16 mouse cellular contexts compared by ENCODE assay signal in the genomic region with DNA sequence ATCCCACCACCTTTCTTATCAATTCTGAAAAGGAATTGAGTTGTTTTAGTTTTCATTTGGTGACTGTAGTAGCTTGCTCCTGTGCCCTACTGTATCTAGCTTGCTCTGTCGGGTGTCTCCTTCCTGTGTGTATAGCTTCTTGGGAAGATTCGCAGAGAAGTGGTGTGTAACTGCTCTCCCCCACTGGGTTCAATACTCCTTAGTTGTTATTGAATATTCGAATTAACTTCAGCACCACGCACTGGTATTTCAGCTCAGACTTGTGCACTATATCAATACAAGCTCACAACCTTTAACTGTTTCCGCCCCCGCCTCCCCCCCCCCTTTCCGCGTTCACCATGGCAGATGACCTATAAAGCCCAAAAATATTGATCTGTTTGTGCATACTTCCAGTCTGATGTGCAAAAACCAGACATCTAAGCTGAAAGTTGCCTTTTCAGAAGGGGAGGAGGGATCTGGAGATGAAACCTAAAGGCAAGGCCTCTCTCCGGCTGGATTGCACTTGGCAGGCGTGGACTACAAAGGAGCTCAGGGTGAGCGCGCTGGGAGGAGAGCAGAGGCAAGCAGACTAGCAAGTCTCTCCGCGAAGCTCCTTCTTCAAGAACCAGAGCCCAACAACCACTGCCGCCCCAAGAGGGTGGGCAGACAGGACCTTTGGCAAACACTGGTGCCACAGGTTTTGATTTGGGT. TPM values are rescaled to one million over a fixed set of nuclear protein-coding genes. Genes with fewer than 3 reads are reported as not detected.
DNase-seq lines count a peak whose midpoint lies in the region; ATAC-seq and TF ChIP-seq lines count a peak whose summit lies in the region.
"Had no signal": no experiment of that assay in that cellular context is flagged by ENCODE, and none has a peak within 500 bp of the region (broad histone marks: within the 10 kb centered on the region; RNA-seq: fewer than 3 reads in every experiment).

No protein-coding gene starts in this region.

- H3K4me3 ChIP-seq in forebrain, embryonic 14.5 days (ENCODE audit: low read depth, low read length) = peak overlapping the region; percentile 95
- H3K4me3 ChIP-seq in liver, postnatal 0 days (ENCODE audit: low read depth, low read length) = no peak overlapping the region
- H3K4me3 ChIP-seq: erythroblast, embryonic 14.5 days; intestine, embryonic 15.5 days had no signal

- H3K9ac ChIP-seq in forebrain, embryonic 14.5 days (ENCODE audit: low read length) = peak overlapping the region; percentile 100
- H3K9ac ChIP-seq in liver, postnatal 0 days (replicated peaks) = no peak overlapping the region
- H3K9ac ChIP-seq: intestine, embryonic 15.5 days had no signal

- TF ChIP-seq CTCF in liver, postnatal 0 days (IDR thresholded peaks at IDR 0.05; ENCODE audit: low read depth) = no peak

- no peaks in the 10 kb centered on the region for H3K36me3 ChIP-seq in forebrain, embryonic 14.5 days (ENCODE audit: control insufficient read depth, insufficient read depth, low read length)
- no peaks in the 10 kb centered on the region for H3K36me3 ChIP-seq in liver, postnatal 0 days (replicated peaks; ENCODE audit: insufficient read depth, low read length)
- H3K36me3 ChIP-seq: G1E; intestine, embryonic 15.5 days had no signal

- intact Hi-C loops in left cerebral cortex, postnatal 14 days (cut with DNase I) = loop anchor here (10.0 kb wide), 2 partner anchors 707 to 1967 kb away; a partner anchor contains a TSS

- H3K27ac ChIP-seq in forebrain, embryonic 14.5 days (ENCODE audit: low read depth, low read length) = peak overlapping the region; percentile 100
- no peak overlapping the region for H3K27ac ChIP-seq in liver, postnatal 0 days (ENCODE audit: low read depth)
- H3K27ac ChIP-seq: intestine, embryonic 15.5 days had no signal

- under 1% methylated on average over 15 of the region's 15 CpGs for WGBS in forebrain, embryonic 14.5 days
- 3% methylated on average over 15 of the region's 15 CpGs for WGBS in liver, postnatal 0 days (ENCODE audit: insufficient replicate concordance)

- ATAC-seq in forebrain, embryonic 14.5 days = peak; percentile 45
- ATAC-seq in CD4-positive, CD25-positive, alpha-beta regulatory T cell, adult 4 months = no peak
- ATAC-seq in liver, postnatal 0 days = no peak
- ATAC-seq: intestine, embryonic 15.5 days had no signal

- peak overlapping the region; percentile 64 for H3K4me2 ChIP-seq in forebrain, embryonic 14.5 days (ENCODE audit: low read length)
- H3K4me2 ChIP-seq in liver, postnatal 0 days (ENCODE audit: low read depth, low read length) = no peak overlapping the region
- H3K4me2 ChIP-seq: intestine, embryonic 15.5 days had no signal

- peak; percentile 71 for DNase-seq in ES-CJ7 (ENCODE audit: low read depth, low spot score)
- DNase-seq in R1 (ENCODE audit: low read depth, low spot score) = peak; percentile 26
- DNase-seq in forebrain, embryonic 14.5 days (ENCODE audit: low spot score) = peak; percentile 90
- peak; percentile 63 to 67 for DNase-seq in left cerebral cortex, postnatal 14 days (ENCODE audit: low spot score in 2 of 2)
- no peak for DNase-seq in kidney, adult 18-20 months
- DNase-seq in heart, postnatal 4 days = no peak
- DNase-seq in liver, postnatal 0 days = no peak
- DNase-seq: adrenal gland, adult 8-10 months; cerebellum, adult 8-10 months had no signal

- H3K4me1 ChIP-seq in forebrain, embryonic 14.5 days (ENCODE audit: control insufficient read depth, insufficient read depth, low read length) = peaks cover 8% of the 10 kb centered on the region; the same call in 1 of the 2 replicates
- peaks cover 2% of the 10 kb centered on the region; the same call in 1 of the 2 replicates for H3K4me1 ChIP-seq in liver, postnatal 0 days (ENCODE audit: insufficient read depth)
- H3K4me1 ChIP-seq: intestine, embryonic 15.5 days had no signal

- no peaks in the 10 kb centered on the region for H3K9me3 ChIP-seq in forebrain, embryonic 14.5 days (replicated peaks; ENCODE audit: control insufficient read depth, low read length)
- H3K9me3 ChIP-seq in liver, postnatal 0 days (ENCODE audit: low read length) = no peaks in the 10 kb centered on the region
- H3K9me3 ChIP-seq: intestine, embryonic 15.5 days had no signal

- TF ChIP-seq EP300 in liver, postnatal 0 days (IDR thresholded peaks at IDR 0.05; ENCODE audit: low read depth) = no peak

- H3K27me3 ChIP-seq in forebrain, embryonic 14.5 days (replicated peaks; ENCODE audit: control insufficient read depth, insufficient read depth, low read length) = 0 out of 2 replicates have a peak, but pooled peaks cover 6% of the 10 kb centered on the region
- H3K27me3 ChIP-seq in liver, postnatal 0 days (ENCODE audit: insufficient read depth, low read length) = peaks cover 88% of the 10 kb centered on the region

RNA-seq across cellular contexts. Expression of a gene that starts 5.0 kb away (rescaled TPM):
- polyA plus RNA-seq in forebrain, embryonic 14.5 days (2014; fragmentation: Nextera tagmentation; extraction: Ambion mirVana) = 72.6 and 77.7 TPM in 2 replicates
- total RNA-seq in left cerebral cortex, postnatal 14 days (2021) = 100 to 1,000 TPM; 102 to 128 TPM
- total RNA-seq in heart, postnatal 4 days (2021) = under 1 TPM in 1 of 2 experiments, not detected in 1; 0.12 TPM
- polyA plus RNA-seq in CD4-positive, CD25-positive, alpha-beta regulatory T cell, adult 4 months (2017; shearing (Covaris generic)) = not detected
- not detected in 2 replicates for polyA plus RNA-seq in liver, postnatal 0 days (2015; fragmentation: Nextera tagmentation; extraction: Ambion mirVana)
- total RNA-seq: adrenal gland, adult 8-10 months; heart, adult 8-10 months had no signal
- polyA plus RNA-seq: G1E; intestine, embryonic 15.5 days; stomach, embryonic 14.5 days had no signal

RNA-seq across cellular contexts. Expression of a gene that starts 7.5 kb away (rescaled TPM):
- polyA plus RNA-seq in forebrain, embryonic 14.5 days (2014; fragmentation: Nextera tagmentation; extraction: Ambion mirVana) = 2.2 and 3.6 TPM in 2 replicates
- total RNA-seq in left cerebral cortex, postnatal 14 days (2021) = 1 to 10 TPM; 7.5 to 7.8 TPM
- total RNA-seq in heart, postnatal 4 days (2021) = not detected
- polyA plus RNA-seq in CD4-positive, CD25-positive, alpha-beta regulatory T cell, adult 4 months (2017; shearing (Covaris generic)) = not detected
- not detected in 2 replicates for polyA plus RNA-seq in liver, postnatal 0 days (2015; fragmentation: Nextera tagmentation; extraction: Ambion mirVana)
- total RNA-seq: adrenal gland, adult 8-10 months; heart, adult 8-10 months had no signal
- polyA plus RNA-seq: erythroblast, embryonic 14.5 days; G1E; intestine, embryonic 15.5 days; lung, embryonic 16.5 days; stomach, embryonic 14.5 days had no signal

Comparison
In these comparisons a context has a peak if more than half of its experiments do, and no peak if none do; other contexts are left out.
1. DNase-seq: peak in ES-CJ7 (single experiment), R1 (single experiment), forebrain, embryonic 14.5 days (single experiment) and left cerebral cortex, postnatal 14 days (2 of 2); none in kidney, adult 18-20 months (single experiment), heart, postnatal 4 days (single experiment) and liver, postnatal 0 days (single experiment).
2. RNA of a gene that starts 5.0 kb away (polyA plus RNA-seq): 72.6 to 77.7 TPM in forebrain, embryonic 14.5 days; not detected in CD4-positive, CD25-positive, alpha-beta regulatory T cell, adult 4 months and not detected in liver, postnatal 0 days; every median in the first group is over 10 times any median in the second.